Mouse (Mus musculus): ENCODE results near the gene Zfp979. TPM values are rescaled to one million over a fixed set of nuclear protein-coding genes. Genes with fewer than 3 reads are reported as not detected.
"Not testable (repeated sequence)": the region's sequence is repeated elsewhere in the genome, so short reads cannot be mapped to it uniquely, and the experiment has no call there.

Gene Zfp979
- 110 and 118 TPM in 2 replicates for total RNA-seq (2012; rRNA removed)

- in situ Hi-C loops (cut with MboI; ENCODE audit: low sequenced_read_pairs in 2 of 2, unreplicated experiment in 2 of 2); DNase-seq (ENCODE audit: low read depth, low spot score): not testable (repeated sequence)
Observed at GRCm38 (mm10) chr4:147642413-147642812, at the start of gene Zfp979. Gene Zfp979 (minus strand): TSS chr4:147642513.

GRCm38 (mm10) chr4:147655245-147655644, 12.9 kb upstream of the Zfp979 start:
- H3K4me1 ChIP-seq (ENCODE audit: control insufficient read depth in 2 of 2, insufficient read depth in 2 of 2, low read length in 2 of 2, poor library complexity in 1 of 2); H3K36me3 ChIP-seq (ENCODE audit: control insufficient read depth, insufficient read depth, low read length, poor library complexity, severe bottlenecking); H3K27ac ChIP-seq (ENCODE audit: insufficient read depth, low read depth, low read length, poor library complexity, severe bottlenecking); H3K4me3 ChIP-seq (ENCODE audit: insufficient read depth in 1 of 2, low read depth in 1 of 2, low read length in 2 of 2, poor library complexity in 1 of 2, severe bottlenecking in 1 of 2); DNase-seq (ENCODE audit: low read depth, low spot score); H3K9me3 ChIP-seq (ENCODE audit: control insufficient read depth, insufficient read depth, low read depth, low read length); H3K9ac ChIP-seq (ENCODE audit: insufficient read depth, low read depth, low read length, poor library complexity, severe bottlenecking); in situ Hi-C loops (cut with MboI; ENCODE audit: low sequenced_read_pairs in 2 of 2, unreplicated experiment in 2 of 2): not testable (repeated sequence)

More at GRCm38 (mm10) chr4:147642413-147642812, at the start of gene Zfp979:
- not testable (repeated sequence) for H3K9me3 ChIP-seq (ENCODE audit: control insufficient read depth, insufficient read depth, low read depth, low read length); H3K9ac ChIP-seq (ENCODE audit: insufficient read depth, low read depth, low read length, poor library complexity, severe bottlenecking); H3K36me3 ChIP-seq (ENCODE audit: control insufficient read depth, insufficient read depth, low read length, poor library complexity, severe bottlenecking); H3K4me1 ChIP-seq (ENCODE audit: control insufficient read depth in 2 of 2, insufficient read depth in 2 of 2, low read length in 2 of 2, poor library complexity in 1 of 2); H3K27ac ChIP-seq (ENCODE audit: insufficient read depth, low read depth, low read length, poor library complexity, severe bottlenecking)
- H3K4me3 ChIP-seq (ENCODE audit: insufficient read depth in 1 of 2, low read depth in 1 of 2, low read length in 2 of 2, poor library complexity in 1 of 2, severe bottlenecking in 1 of 2), result peak within 1 kb of the TSS; percentile 47 to 55

- H3K4me1 ChIP-seq (ENCODE audit: control insufficient read depth in 2 of 2, insufficient read depth in 2 of 2, low read length in 2 of 2, poor library complexity in 1 of 2); H3K36me3 ChIP-seq (ENCODE audit: control insufficient read depth, insufficient read depth, low read length, poor library complexity, severe bottlenecking); H3K4me3 ChIP-seq (ENCODE audit: insufficient read depth in 1 of 2, low read depth in 1 of 2, low read length in 2 of 2, poor library complexity in 1 of 2, severe bottlenecking in 1 of 2); H3K9me3 ChIP-seq (ENCODE audit: control insufficient read depth, insufficient read depth, low read depth, low read length); DNase-seq (ENCODE audit: low read depth, low spot score); H3K9ac ChIP-seq (ENCODE audit: insufficient read depth, low read depth, low read length, poor library complexity, severe bottlenecking); in situ Hi-C loops (cut with MboI; ENCODE audit: low sequenced_read_pairs in 2 of 2, unreplicated experiment in 2 of 2); H3K27ac ChIP-seq (ENCODE audit: insufficient read depth, low read depth, low read length, poor library complexity, severe bottlenecking): not testable (repeated sequence)
Observed at GRCm38 (mm10) chr4:147647407-147647806, 5.1 kb upstream of the Zfp979 start.

- in situ Hi-C loops (cut with MboI; ENCODE audit: low sequenced_read_pairs in 2 of 2, unreplicated experiment in 2 of 2); H3K27ac ChIP-seq (ENCODE audit: insufficient read depth, low read depth, low read length, poor library complexity, severe bottlenecking); DNase-seq (ENCODE audit: low read depth, low spot score); H3K36me3 ChIP-seq (ENCODE audit: control insufficient read depth, insufficient read depth, low read length, poor library complexity, severe bottlenecking); H3K9ac ChIP-seq (ENCODE audit: insufficient read depth, low read depth, low read length, poor library complexity, severe bottlenecking); H3K9me3 ChIP-seq (ENCODE audit: control insufficient read depth, insufficient read depth, low read depth, low read length); H3K4me1 ChIP-seq (ENCODE audit: control insufficient read depth in 2 of 2, insufficient read depth in 2 of 2, low read length in 2 of 2, poor library complexity in 1 of 2): not testable (repeated sequence)
- peak overlapping the region; percentile 47 to 55 for H3K4me3 ChIP-seq (ENCODE audit: insufficient read depth in 1 of 2, low read depth in 1 of 2, low read length in 2 of 2, poor library complexity in 1 of 2, severe bottlenecking in 1 of 2)
Observed at GRCm38 (mm10) chr4:147641932-147642331, 381 bp downstream of the Zfp979 start.

- H3K36me3 ChIP-seq (ENCODE audit: control insufficient read depth, insufficient read depth, low read length, poor library complexity, severe bottlenecking); H3K9ac ChIP-seq (ENCODE audit: insufficient read depth, low read depth, low read length, poor library complexity, severe bottlenecking); H3K9me3 ChIP-seq (ENCODE audit: control insufficient read depth, insufficient read depth, low read depth, low read length); H3K4me3 ChIP-seq (ENCODE audit: insufficient read depth in 1 of 2, low read depth in 1 of 2, low read length in 2 of 2, poor library complexity in 1 of 2, severe bottlenecking in 1 of 2); H3K27ac ChIP-seq (ENCODE audit: insufficient read depth, low read depth, low read length, poor library complexity, severe bottlenecking); H3K4me1 ChIP-seq (ENCODE audit: control insufficient read depth in 2 of 2, insufficient read depth in 2 of 2, low read length in 2 of 2, poor library complexity in 1 of 2); DNase-seq (ENCODE audit: low read depth, low spot score); in situ Hi-C loops (cut with MboI; ENCODE audit: low sequenced_read_pairs in 2 of 2, unreplicated experiment in 2 of 2): not testable (repeated sequence)
Observed at GRCm38 (mm10) chr4:147633818-147634262, 8.5 kb downstream of the Zfp979 start.

GRCm38 (mm10) chr4:147606511-147606910, 35.8 kb downstream of the Zfp979 start:
- H3K4me3 ChIP-seq (ENCODE audit: insufficient read depth in 1 of 2, low read depth in 1 of 2, low read length in 2 of 2, poor library complexity in 1 of 2, severe bottlenecking in 1 of 2); H3K27ac ChIP-seq (ENCODE audit: insufficient read depth, low read depth, low read length, poor library complexity, severe bottlenecking); H3K4me1 ChIP-seq (ENCODE audit: control insufficient read depth in 2 of 2, insufficient read depth in 2 of 2, low read length in 2 of 2, poor library complexity in 1 of 2); DNase-seq (ENCODE audit: low read depth, low spot score); H3K9me3 ChIP-seq (ENCODE audit: control insufficient read depth, insufficient read depth, low read depth, low read length); in situ Hi-C loops (cut with MboI; ENCODE audit: low sequenced_read_pairs in 2 of 2, unreplicated experiment in 2 of 2); H3K36me3 ChIP-seq (ENCODE audit: control insufficient read depth, insufficient read depth, low read length, poor library complexity, severe bottlenecking); H3K9ac ChIP-seq (ENCODE audit: insufficient read depth, low read depth, low read length, poor library complexity, severe bottlenecking): not testable (repeated sequence)

All from ES-E14 (cell line).